Mouse (Mus musculus) lung, postnatal 4 days (tissue): ENCODE results near the gene Gm28047.

Experiments used
- DNase-seq, 2 experiments: peaks; one replicate each; pipeline ENCODE4 v3.0.0; 2021

Gm28047 gene

GRCm38 (mm10) chr15:102515261-102515660 is 109.6 kb downstream of the Gm28047 start:
- DNase-seq: no peak

- DNase-seq: no peak
Observed at GRCm38 (mm10) chr15:102513004-102513403, 111.9 kb downstream of the Gm28047 start.

GRCm38 (mm10) chr15:102512471-102512870 is 112.4 kb downstream of the Gm28047 start:
- no peak for DNase-seq

- DNase-seq: no peak
Observed at GRCm38 (mm10) chr15:102512010-102512409, 112.9 kb downstream of the Gm28047 start.

GRCm38 (mm10) chr15:102511285-102511833 is 113.5 kb downstream of the Gm28047 start:
- no peak for DNase-seq

- peak; percentile 87 to 91 for DNase-seq
Observed at GRCm38 (mm10) chr15:102510590-102511284, 114.1 kb downstream of the Gm28047 start.

- no peak for DNase-seq
Observed at GRCm38 (mm10) chr15:102510110-102510509, 114.8 kb downstream of the Gm28047 start.

GRCm38 (mm10) chr15:102508336-102508735 is 116.5 kb downstream of the Gm28047 start:
- DNase-seq: no peak

- no peak for DNase-seq
Observed at GRCm38 (mm10) chr15:102507561-102507960, 117.3 kb downstream of the Gm28047 start.

- no peak for DNase-seq
Observed at GRCm38 (mm10) chr15:102506864-102507263, 118.0 kb downstream of the Gm28047 start.

- DNase-seq: no peak
Observed at GRCm38 (mm10) chr15:102506464-102506830, 118.4 kb downstream of the Gm28047 start.

GRCm38 (mm10) chr15:102505770-102506463 is 119.0 kb downstream of the Gm28047 start:
- no peak for DNase-seq

- no peak for DNase-seq
Observed at GRCm38 (mm10) chr15:102505073-102505769, 119.6 kb downstream of the Gm28047 start.

GRCm38 (mm10) chr15:102503924-102504782 is 120.7 kb downstream of the Gm28047 start:
- DNase-seq: no peak

- no peak for DNase-seq
Observed at GRCm38 (mm10) chr15:102503447-102503846, 121.4 kb downstream of the Gm28047 start, which contains the start of gene Gm10337. Gene Gm10337, plus strand, starts transcription at chr15:102503722.

GRCm38 (mm10) chr15:102502254-102502840 is 122.5 kb downstream of the Gm28047 start:
- DNase-seq: no peak

GRCm38 (mm10) chr15:102501084-102501814 is 123.6 kb downstream of the Gm28047 start:
- DNase-seq: no peak

- no peak for DNase-seq
Observed at GRCm38 (mm10) chr15:102500479-102500878, 124.4 kb downstream of the Gm28047 start.

- no peak for DNase-seq
Observed at GRCm38 (mm10) chr15:102499851-102500250, 125.0 kb downstream of the Gm28047 start.

GRCm38 (mm10) chr15:102499370-102499769 is 125.5 kb downstream of the Gm28047 start:
- no peak for DNase-seq

- DNase-seq: no peak
Observed at GRCm38 (mm10) chr15:102498322-102498721, 126.5 kb downstream of the Gm28047 start.
